In genomic region chr14:61415311-61415710, GRCm38 (mm10) we compare ENCODE assay signal across 21 mouse cellular contexts. TPM values are rescaled to one million over a fixed set of nuclear protein-coding genes. Genes with fewer than 3 reads are reported as not detected.
A peak's percentile ranks its signal among the peaks of the same experiment; 100 is the strongest.
DNase-seq lines count a peak whose midpoint lies in the region; ATAC-seq and TF ChIP-seq lines count a peak whose summit lies in the region.
"Had no signal": no experiment of that assay in that cellular context is flagged by ENCODE, and none has a peak within 500 bp of the region (broad histone marks: within the 10 kb centered on the region; RNA-seq: fewer than 3 reads in every experiment).

No protein-coding gene starts in this region.

- intact Hi-C loops in left cerebral cortex, adult 2 months (cut with DNase I), result no loop called here

- no peak for TF ChIP-seq CTCF in left cerebral cortex, adult 2 months (IDR thresholded peaks at IDR 0.05)

- H3K4me3 ChIP-seq in left cerebral cortex, adult 2 months, result no peak overlapping the region
- H3K4me3 ChIP-seq: embryonic facial prominence, embryonic 12.5 days; forebrain, embryonic 13.5 days; heart, embryonic 10.5 days; hindbrain, embryonic 12.5 days had no signal

- peak; percentile 21 for DNase-seq in adrenal gland, postnatal 14 days
- no peak for DNase-seq in adrenal gland, postnatal 4 days (ENCODE audit: low spot score in 2 of 2)
- peak; percentile 38 for DNase-seq in NIH3T3 (ENCODE audit: low read depth)
- DNase-seq in cerebellum, adult 9-10 months, result peak; percentile 25
- DNase-seq in cerebellum, postnatal 25 days, result peak; percentile 27 to 61
- no peak for DNase-seq in left cerebral cortex, adult 2 months (ENCODE audit: extremely low spot score in 1 of 2, low spot score in 2 of 2)
- DNase-seq in c-Kit-positive CD71-positive TER-119-positive erythroid progenitor cells, embryonic 14.5 days (ENCODE audit: low spot score), result no peak
- DNase-seq: adrenal gland, adult 2 months; forebrain, postnatal 0 days; gastrocnemius, postnatal 14 days; heart, adult 11 months; heart, postnatal 10 days; heart, postnatal 4 days; kidney, adult 8-10 months had no signal

- no peak for ATAC-seq in erythroblast, adult 5-6 weeks (replicated peaks; ENCODE audit: low FRiP score, poor library complexity, severe bottlenecking)
- ATAC-seq: forebrain, embryonic 13.5 days; forebrain, postnatal 0 days; hindbrain, embryonic 16.5 days; intestine, postnatal 0 days had no signal

- H3K27ac ChIP-seq in left cerebral cortex, adult 2 months, result no peak overlapping the region
- H3K27ac ChIP-seq: embryonic facial prominence, embryonic 12.5 days; forebrain, embryonic 13.5 days; heart, embryonic 10.5 days; hindbrain, embryonic 12.5 days had no signal

RNA-seq across cellular contexts. Expression of gene Kpna3, which starts 24.4 kb away (rescaled TPM):
- total RNA-seq in adrenal gland, postnatal 14 days (2021), result 30.3 and 31.3 TPM in 2 replicates
- total RNA-seq in adrenal gland, postnatal 4 days (2021), result 10 to 100 TPM; 34.3 to 34.6 TPM
- 12.7 and 17.6 TPM in 2 replicates for total RNA-seq in erythroblast, adult 5-6 weeks (2015; ENCODE audit: low replicate concordance)
- 11.0 and 13.4 TPM in 2 replicates for total RNA-seq in erythroblast, adult 5-6 weeks (2017; ENCODE audit: low replicate concordance)
- total RNA-seq in left cerebral cortex, adult 2 months (2021), result 10 to 100 TPM; 66.1 to 72.7 TPM

RNA-seq across cellular contexts. Expression of gene Ebpl, which starts 55.1 kb away (rescaled TPM):
- total RNA-seq in adrenal gland, postnatal 14 days (2021), result 3.9 and 5.0 TPM in 2 replicates
- total RNA-seq in adrenal gland, postnatal 4 days (2021), result 1 to 10 TPM; 7.2 to 7.3 TPM
- 0.19 and 0.42 TPM in 2 replicates for total RNA-seq in erythroblast, adult 5-6 weeks (2015; ENCODE audit: low replicate concordance)
- 0.09 and 1.1 TPM in 2 replicates for total RNA-seq in erythroblast, adult 5-6 weeks (2017; ENCODE audit: low replicate concordance)
- 1 to 10 TPM; 3.9 to 4.3 TPM for total RNA-seq in left cerebral cortex, adult 2 months (2021)

Comparison
In these comparisons a context has a peak if more than half of its experiments do, and no peak if none do; other contexts are left out.
1. DNase-seq: peak in adrenal gland, postnatal 14 days (single experiment), NIH3T3 (single experiment), cerebellum, adult 9-10 months (single experiment) and cerebellum, postnatal 25 days (2 of 2); none in adrenal gland, postnatal 4 days (0 of 2), left cerebral cortex, adult 2 months (0 of 2) and c-Kit-positive CD71-positive TER-119-positive erythroid progenitor cells, embryonic 14.5 days (single experiment).